Mouse (Mus musculus): ENCODE data around the gene Gxylt2.

Gxylt2 gene

GRCm38 (mm10) chr6:100704574-100705365, at the start of gene Gxylt2:
Gene Gxylt2, plus strand, starts transcription at chr6:100704734.
- peak; percentile 32 for DNase-seq (ENCODE audit: low spot score)

DNA sequence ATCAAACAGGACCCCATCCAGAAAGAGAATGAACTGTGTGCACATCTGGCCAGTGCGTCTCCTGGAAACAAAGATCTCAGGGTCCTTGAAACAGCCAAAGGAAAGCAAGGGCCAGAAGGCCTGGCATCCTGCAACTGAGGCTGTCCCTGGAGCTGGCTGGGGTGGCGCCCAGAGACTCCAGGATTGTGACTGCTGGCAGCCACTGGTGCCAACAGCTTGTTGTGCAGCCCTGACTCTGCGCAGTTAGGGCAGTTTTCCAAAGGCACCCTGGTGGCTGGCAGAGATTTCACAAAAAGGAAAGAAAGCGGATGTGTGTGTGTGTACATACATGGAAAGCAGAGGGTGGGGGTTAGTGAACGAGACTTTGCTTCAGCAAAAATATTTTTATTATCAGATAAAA, 44.1 kb upstream of the Gxylt2 start:
- DNase-seq (ENCODE audit: low spot score), result no peak

GRCm38 (mm10) chr6:100662224-100662623, 42.3 kb upstream of the Gxylt2 start:
- no peak for DNase-seq (ENCODE audit: low spot score)

DNA sequence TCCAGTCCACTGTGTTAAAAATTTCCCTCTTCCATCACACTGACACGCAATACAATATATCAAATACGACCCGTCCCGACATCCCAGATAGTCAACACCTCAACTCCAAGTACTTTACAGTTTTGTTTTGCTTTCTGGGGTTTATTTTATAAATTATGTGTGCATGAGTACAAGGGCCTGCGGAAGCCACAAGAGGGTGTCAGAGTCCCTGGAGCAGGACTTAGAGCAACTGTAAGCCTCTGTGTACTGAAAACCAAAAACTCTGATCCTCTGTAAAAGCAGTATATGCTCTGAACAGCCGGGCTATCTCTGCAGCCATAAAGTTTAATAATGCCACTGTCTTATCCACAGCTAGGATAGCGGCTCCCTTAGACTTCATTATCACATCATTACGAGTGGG, 36.9 kb upstream of the Gxylt2 start:
- no peak for DNase-seq (ENCODE audit: low spot score)

GRCm38 (mm10) chr6:100668858-100669257, 35.7 kb upstream of the Gxylt2 start:
- DNase-seq (ENCODE audit: low spot score), result no peak

- DNase-seq (ENCODE audit: low spot score), result peak; percentile 21
Measured at GRCm38 (mm10) chr6:100670370-100670841, 34.1 kb upstream of the Gxylt2 start.

GRCm38 (mm10) chr6:100670880-100671344, 33.6 kb upstream of the Gxylt2 start, which contains the start of gene Shq1:
Gene Shq1, minus strand, starts transcription at chr6:100671157.
- DNase-seq (ENCODE audit: low spot score), result peak; percentile 63

- no peak for DNase-seq (ENCODE audit: low spot score)
Measured at GRCm38 (mm10) chr6:100671401-100671800, 33.1 kb upstream of the Gxylt2 start.

DNA sequence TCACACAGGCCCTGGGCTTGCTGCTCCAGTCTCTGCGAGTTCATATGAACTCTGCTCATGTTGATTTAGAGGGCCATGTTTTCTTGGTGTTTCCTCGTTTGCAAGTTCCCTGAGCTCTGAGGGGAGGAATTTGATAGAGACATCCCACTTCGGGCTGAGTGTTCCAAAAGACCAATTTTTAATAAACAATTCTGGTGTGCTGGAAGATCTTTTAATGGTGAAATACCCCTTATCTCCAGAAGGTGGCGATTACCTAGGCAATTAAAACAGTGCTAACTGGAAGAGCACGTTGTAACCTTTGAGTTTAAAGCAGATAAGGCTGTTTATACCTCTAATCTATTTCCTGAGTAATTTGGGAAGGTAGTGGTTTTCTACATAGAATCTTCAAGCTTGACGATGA, 29.6 kb upstream of the Gxylt2 start:
- no peak for DNase-seq (ENCODE audit: low spot score)

DNA sequence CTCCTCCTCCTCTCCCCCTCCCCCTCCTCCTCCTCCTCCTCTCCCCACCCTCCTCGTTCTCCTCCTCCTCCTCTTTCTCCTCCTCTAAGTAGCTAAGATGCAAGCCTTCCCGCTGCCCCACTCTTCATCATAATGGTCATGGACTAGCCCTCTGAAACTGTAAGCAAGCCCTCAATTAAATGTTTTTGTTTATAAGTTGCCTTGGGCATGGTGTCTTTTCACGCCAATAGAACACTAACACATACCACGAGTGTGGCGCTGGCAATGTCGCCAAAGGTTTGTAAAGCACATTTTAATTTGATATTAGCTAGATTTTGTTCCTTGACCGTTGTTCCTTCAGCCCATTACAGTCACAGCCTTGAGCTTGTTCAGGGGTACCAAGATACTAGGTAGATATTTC, 28.1 kb upstream of the Gxylt2 start:
- DNase-seq (ENCODE audit: low spot score), result no peak

DNA sequence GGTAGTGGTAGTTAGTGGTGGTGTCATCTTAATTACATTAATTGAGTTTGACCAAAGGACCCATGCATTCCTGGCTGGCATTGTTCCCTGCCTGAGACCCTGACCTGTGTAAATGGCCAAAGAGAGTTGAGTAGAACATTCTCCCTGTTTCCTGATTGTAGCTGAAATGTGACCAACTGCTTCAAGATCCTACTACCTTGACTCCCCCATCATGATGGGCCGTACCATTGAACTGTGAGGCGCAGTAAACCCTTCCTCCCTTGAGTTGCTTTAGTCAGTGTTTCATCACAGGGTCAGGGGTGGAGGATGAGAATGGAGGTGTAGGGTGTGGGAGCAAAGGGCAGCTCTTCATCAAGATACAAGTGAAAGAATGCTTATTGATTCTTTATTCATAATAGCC, 25.9 kb upstream of the Gxylt2 start:
- no peak for DNase-seq (ENCODE audit: low spot score)

DNA sequence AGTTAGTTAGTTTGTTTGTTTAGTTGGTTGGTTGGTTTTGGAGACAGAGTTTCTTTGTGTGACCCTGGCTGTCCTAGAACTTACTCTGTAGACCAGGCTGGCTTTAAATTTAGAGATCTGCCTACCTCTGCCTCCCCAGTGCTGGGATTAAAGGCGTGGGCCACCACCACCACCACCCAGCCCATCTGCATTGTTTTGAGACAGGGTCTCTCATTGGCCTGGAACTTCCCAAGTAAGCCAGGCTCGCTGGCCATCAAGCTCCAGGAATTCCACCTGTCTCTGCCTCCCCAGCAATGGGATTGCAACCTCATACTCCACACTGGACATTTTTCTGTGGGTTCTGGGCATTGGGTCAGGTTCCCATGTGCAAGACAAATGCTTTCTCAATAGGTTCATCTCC, 18.2 kb upstream of the Gxylt2 start:
- DNase-seq (ENCODE audit: low spot score), result no peak

DNA sequence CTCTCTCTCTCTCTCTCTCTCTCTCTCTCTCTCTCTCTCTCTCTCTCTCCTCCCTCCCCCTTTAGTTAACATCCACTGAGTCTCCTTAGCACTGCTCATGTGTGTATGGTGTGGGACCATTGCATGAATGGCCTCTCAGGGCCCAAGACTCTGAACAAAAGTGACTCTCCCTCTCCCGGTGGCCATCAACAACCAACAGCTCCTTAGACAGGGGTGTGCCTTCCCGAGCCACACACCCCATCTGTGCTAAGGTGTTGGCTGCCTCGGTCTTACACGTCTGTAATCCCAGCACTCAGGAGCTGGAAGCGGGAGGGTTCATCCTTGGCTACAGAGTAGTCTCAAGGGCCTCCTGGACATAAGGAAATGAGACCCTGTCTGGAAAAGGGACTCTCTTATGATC, 4.5 kb upstream of the Gxylt2 start:
- DNase-seq (ENCODE audit: low spot score), result no peak

- no peak for DNase-seq (ENCODE audit: low spot score)
Measured at GRCm38 (mm10) chr6:100700774-100701173, 3.8 kb upstream of the Gxylt2 start.

DNA sequence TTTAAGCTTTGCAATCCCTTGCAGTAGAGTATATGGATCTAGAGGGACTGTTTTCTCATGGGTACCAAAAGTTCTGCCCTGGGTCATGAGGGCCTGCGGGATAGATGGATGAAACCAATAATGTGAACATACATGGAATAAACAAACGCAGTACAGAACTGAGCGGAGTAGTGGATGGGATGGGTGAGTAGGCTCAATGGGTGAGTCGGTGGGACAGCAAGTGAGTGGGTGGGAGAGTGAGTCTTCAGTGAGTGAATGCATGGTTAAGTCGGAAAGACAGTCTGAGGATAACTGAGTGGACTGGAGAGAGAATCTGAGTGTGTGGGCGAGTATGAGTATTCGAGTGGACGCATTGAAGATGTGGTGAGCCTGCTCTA, 349 bp upstream of the Gxylt2 start:
- no peak for DNase-seq (ENCODE audit: low spot score)

DNA sequence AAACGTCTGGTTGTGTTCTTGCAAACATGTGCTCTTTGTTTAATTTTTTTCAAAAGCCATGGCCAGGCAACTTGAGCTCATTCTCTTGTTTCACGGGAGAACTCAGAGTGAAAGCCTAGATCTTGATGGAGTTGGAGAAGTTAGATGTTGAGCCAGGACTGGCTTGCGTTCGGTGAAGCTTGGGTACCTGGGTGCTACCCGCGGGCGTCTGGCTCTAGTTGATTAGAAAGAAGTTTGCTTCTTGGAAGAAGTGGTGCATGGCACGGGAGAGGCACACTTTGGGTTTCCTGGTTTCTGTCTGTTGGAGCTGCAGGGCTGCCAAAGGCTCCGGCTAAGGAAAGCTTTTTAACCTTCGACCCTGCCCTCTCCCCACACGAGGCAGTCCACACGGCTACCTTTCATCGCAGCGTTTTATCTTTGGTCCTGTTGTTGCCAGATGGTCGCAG, 855 bp downstream of the Gxylt2 start:
- no peak for DNase-seq (ENCODE audit: low spot score)

- DNase-seq (ENCODE audit: low spot score), result no peak
Measured at GRCm38 (mm10) chr6:100706861-100707260, 2.3 kb downstream of the Gxylt2 start.

GRCm38 (mm10) chr6:100707557-100707956, 3.0 kb downstream of the Gxylt2 start:
- no peak for DNase-seq (ENCODE audit: low spot score)

DNA sequence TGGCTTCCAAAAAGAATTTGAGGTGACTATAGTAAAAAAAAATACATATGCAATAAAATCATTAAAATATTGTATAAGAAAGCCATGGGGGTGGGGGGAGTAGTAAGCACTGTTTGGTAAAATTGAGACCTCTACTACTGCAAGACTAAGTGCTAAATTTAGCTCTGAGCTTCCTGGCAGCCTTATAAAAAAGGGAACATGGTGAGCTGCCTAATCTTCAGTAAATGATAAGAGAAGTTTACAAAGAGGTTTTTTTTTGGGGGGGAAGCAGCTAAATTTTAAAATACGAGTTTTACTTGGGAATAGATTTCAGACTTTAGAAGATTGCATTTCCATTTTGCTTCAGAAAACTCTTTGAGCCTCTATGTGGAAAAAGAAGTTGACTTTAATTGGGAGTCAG, 3.7 kb downstream of the Gxylt2 start:
- DNase-seq (ENCODE audit: low spot score), result no peak

DNA sequence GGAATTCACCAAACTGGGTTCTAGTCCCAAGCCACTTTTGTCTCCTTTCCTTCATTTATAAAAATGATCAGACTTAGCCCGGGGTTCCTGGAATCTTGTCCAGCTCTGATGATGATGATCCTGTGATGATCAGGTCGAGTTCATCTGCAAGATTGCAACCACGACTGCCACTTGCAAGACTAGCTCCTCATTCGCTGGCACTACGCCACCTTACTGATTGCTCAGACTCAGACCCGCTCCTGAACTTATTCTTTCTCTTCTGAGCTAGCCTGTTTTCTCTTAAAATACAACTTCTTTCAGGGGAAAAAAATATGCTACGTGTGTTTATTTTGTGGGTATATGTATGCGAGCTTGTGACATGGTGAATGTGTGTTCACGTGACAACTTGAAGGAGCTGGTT, 4.5 kb downstream of the Gxylt2 start:
- DNase-seq (ENCODE audit: low spot score), result no peak

DNA sequence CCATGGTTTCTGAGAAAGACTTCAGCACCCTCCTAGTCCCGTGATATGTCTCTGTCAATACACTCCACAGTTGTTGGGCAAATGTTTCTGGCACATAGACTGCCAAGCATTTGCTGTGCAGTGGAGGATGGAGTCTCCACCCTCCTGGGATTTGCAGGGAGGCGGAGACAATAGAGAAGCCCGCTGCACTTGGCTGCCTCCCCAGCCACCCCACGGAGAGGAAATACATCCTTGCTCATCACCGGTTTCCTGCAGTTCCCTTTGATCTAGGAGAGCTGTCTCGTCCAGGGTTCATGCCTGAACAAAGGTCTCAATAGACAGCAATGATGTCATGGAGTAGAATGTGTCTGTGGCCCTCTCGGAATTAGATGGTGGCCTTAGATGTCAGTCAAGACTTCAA, 4.9 kb downstream of the Gxylt2 start:
- DNase-seq (ENCODE audit: low spot score), result no peak

DNA sequence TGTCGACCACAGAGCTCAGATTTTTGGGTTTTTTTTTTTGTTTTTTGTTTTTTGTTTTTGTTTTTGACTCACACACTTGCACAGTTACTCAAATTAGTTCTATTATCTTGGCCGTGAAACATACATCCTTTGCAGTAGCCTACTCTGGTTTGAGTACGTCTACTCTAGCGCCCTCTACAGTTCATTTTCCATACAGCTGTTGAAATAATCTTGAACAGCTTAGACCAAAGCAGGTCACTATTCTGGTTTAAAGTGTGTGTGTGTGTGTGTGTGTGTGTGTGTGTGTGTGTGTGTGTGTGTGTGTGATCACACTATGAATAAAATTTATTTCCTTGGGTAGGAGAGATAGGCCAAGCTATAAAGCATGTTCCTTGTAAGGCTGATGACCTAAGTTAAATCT, 5.6 kb downstream of the Gxylt2 start:
- DNase-seq (ENCODE audit: low spot score), result no peak

GRCm38 (mm10) chr6:100710866-100711265, 6.3 kb downstream of the Gxylt2 start:
- no peak for DNase-seq (ENCODE audit: low spot score)

GRCm38 (mm10) chr6:100715296-100715828, 10.8 kb downstream of the Gxylt2 start:
- DNase-seq (ENCODE audit: low spot score), result no peak

All from ovary, postnatal 10 days (tissue).